Mouse (Mus musculus): ENCODE measurements at regions not wholly inside any gene's neighbourhood (a gene's known extent, or its start where the extent isn't known, plus 50 kb on each side); places are given as distances from the start of the nearest gene placed in this dataset.

DNA sequence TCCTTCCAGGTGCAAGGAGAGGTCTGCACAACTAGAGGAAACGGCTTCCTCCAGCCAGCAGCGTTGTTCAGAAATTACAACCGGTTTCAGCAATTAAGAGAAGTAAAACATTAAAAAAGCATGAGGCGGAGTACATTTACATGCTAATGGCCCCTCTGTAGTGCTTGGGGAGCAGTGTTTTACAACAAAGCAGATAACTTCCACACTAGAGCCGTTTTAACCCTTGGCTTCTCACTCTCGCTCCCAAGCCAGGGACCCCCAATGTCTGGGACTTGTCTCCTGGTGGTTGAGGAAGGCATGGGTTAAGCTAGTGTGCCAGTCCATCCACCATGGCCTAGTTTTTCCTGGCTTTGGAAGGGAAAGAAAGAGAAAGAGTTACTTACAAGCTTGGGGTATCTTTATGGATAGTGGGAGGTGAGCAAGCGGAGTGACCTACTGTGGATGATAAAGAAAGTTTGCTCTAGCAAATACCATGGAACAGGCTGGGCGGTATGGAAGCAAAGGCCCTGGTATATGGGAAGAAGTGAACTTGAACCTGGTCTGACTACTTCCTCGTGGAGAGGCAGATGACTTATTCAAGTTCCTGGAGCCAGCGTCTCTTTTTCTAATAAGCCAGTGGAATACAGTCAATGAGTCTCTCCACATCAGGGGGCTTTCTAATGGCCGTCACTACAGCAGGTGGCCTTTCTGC is 90.8 kb downstream of the Sox9 start:
- TF ChIP-seq POLR2A (IDR thresholded peaks at IDR 0.05; ENCODE audit: borderline replicate concordance, low read depth, low read length) (no peak), CTCF (IDR thresholded peaks at IDR 0.05; ENCODE audit: low read depth, low read length) (no peak)

All from bone marrow macrophage, adult 2 months (primary cell).